Mouse (Mus musculus) lung, postnatal 0 days (tissue): ENCODE data around the gene Rab5c.

ENCODE experiments used
- CTCF ChIP-seq: IDR thresholded peaks from 2 replicates; pipeline ENCODE4 v1.5.1; 2016; ENCODE audit warnings: antibody characterized with exemption, mild to moderate bottlenecking
- EP300 ChIP-seq: IDR thresholded peaks from 2 replicates; pipeline ENCODE4 v1.6.1; 2016; ENCODE audit warnings: antibody characterized with exemption, mild to moderate bottlenecking, control low read depth

DNA sequence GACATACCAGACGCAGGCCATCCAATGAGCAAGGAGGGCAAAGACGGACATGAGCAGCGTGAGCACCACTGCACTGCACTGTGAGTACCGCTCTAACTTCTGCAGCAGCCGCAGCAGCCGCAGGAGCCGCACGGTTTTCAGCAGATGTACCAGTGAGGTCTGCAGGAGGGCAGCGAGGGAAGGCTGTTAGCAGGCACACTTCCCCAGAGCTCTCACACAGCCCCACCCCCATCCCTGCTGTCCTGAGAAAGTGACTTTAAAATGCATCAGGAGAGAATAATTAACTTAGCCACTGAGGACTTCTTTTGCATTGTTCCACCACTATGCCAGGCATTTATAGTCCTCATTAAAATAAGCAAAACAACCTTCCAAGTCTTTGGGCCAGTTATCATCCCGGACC lies 14.3 kb upstream of the Rab5c start:
- TF ChIP-seq CTCF (no peak), EP300 (no peak)
